Mouse (Mus musculus): ENCODE measurements around the gene Gm4869.

The Gm4869 gene

GRCm38 (mm10) chr5:140538111-140538683 lies 92.8 kb downstream of the Gm4869 start:
- DNase-seq = peak; percentile 41

- DNase-seq = peak; percentile 80
These were observed 94.7 kb downstream of the Gm4869 start for GRCm38 (mm10) chr5:140540106-140540505.

- no peak for DNase-seq
These were observed 97.5 kb downstream of the Gm4869 start for GRCm38 (mm10) chr5:140542811-140543575.
